Mouse (Mus musculus): Measurements from ENCODE around the gene Nckap1.

- no peak for TF ChIP-seq CTCF (IDR thresholded peaks at IDR 0.05)
- TF ChIP-seq EP300 (IDR thresholded peaks at IDR 0.05): no peak
Measured at GRCm38 (mm10) chr2:80484951-80485350, 96.2 kb downstream of the Nckap1 start.

All from lung, postnatal 0 days (tissue).